9 mouse cellular contexts compared by ENCODE assay signal in genomic region chr4:70220277-70221180, GRCm38 (mm10).
DNase-seq lines count a peak whose midpoint lies in the region; ATAC-seq lines count a peak whose summit lies in the region.
"Had no signal": no experiment of that assay in that cellular context is flagged by ENCODE, and none has a peak within 500 bp of the region (broad histone marks: within the 10 kb centered on the region; RNA-seq: fewer than 3 reads in every experiment).

No protein-coding gene starts in this region.

- H3K4me3 ChIP-seq in heart, embryonic 11.5 days (ENCODE audit: low read depth, low read length), result no peak overlapping the region
- H3K4me3 ChIP-seq in kidney, embryonic 15.5 days (replicated peaks), result no peak overlapping the region
- no peak overlapping the region for H3K4me3 ChIP-seq in lung, embryonic 16.5 days (ENCODE audit: low read length)
- H3K4me3 ChIP-seq: neural tube, embryonic 12.5 days had no signal

- DNase-seq in heart, adult 18-20 months, result peak; percentile 76 to 85
- DNase-seq in adipocyte (ENCODE audit: low spot score), result peak; percentile 62
- peak; percentile 68 for DNase-seq in gastrocnemius, postnatal 25 days
- no peak for DNase-seq in yolk sac, embryonic 10.5 days (ENCODE audit: low spot score)
- DNase-seq in embryo, embryonic 10 days (ENCODE audit: low spot score), result no peak

- 0 out of 2 replicates have a peak, but pooled peaks cover 5% of the 10 kb centered on the region for H3K36me3 ChIP-seq in heart, embryonic 11.5 days (ENCODE audit: control insufficient read depth, insufficient read depth, low read length)
- H3K36me3 ChIP-seq in kidney, embryonic 15.5 days, result peaks cover 40% of the 10 kb centered on the region
- H3K36me3 ChIP-seq in lung, embryonic 16.5 days (ENCODE audit: control insufficient read depth, insufficient read depth, low read length), result peaks cover 10% of the 10 kb centered on the region; the same call in 1 of the 2 replicates

- H3K4me2 ChIP-seq in heart, embryonic 11.5 days, result no peak overlapping the region
- no peak overlapping the region for H3K4me2 ChIP-seq in kidney, embryonic 15.5 days
- no peak overlapping the region for H3K4me2 ChIP-seq in lung, embryonic 16.5 days (ENCODE audit: low read depth, low read length)
- H3K4me2 ChIP-seq: neural tube, embryonic 12.5 days had no signal

- H3K27me3 ChIP-seq in heart, embryonic 11.5 days (ENCODE audit: control insufficient read depth, insufficient read depth, low read length), result no peaks in the 10 kb centered on the region
- no peaks in the 10 kb centered on the region for H3K27me3 ChIP-seq in kidney, embryonic 15.5 days
- no peaks in the 10 kb centered on the region for H3K27me3 ChIP-seq in lung, embryonic 16.5 days (ENCODE audit: control insufficient read depth, insufficient read depth, low read depth, low read length)
- H3K27me3 ChIP-seq: neural tube, embryonic 12.5 days had no signal

- H3K9me3 ChIP-seq in heart, embryonic 11.5 days (replicated peaks; ENCODE audit: control insufficient read depth, low read length), result no peaks in the 10 kb centered on the region
- H3K9me3 ChIP-seq in kidney, embryonic 15.5 days (replicated peaks), result no peaks in the 10 kb centered on the region
- no peaks in the 10 kb centered on the region for H3K9me3 ChIP-seq in lung, embryonic 16.5 days (ENCODE audit: control insufficient read depth, low read length)
- H3K9me3 ChIP-seq: neural tube, embryonic 12.5 days had no signal

- H3K27ac ChIP-seq in heart, embryonic 11.5 days (ENCODE audit: low read depth, low read length), result no peak overlapping the region
- H3K27ac ChIP-seq in kidney, embryonic 15.5 days, result peak overlapping the region; percentile 64
- peak overlapping the region; percentile 38 for H3K27ac ChIP-seq in lung, embryonic 16.5 days (ENCODE audit: low read length)
- H3K27ac ChIP-seq: neural tube, embryonic 12.5 days had no signal

- no peak overlapping the region for H3K9ac ChIP-seq in heart, embryonic 11.5 days (ENCODE audit: low read depth, low read length)
- H3K9ac ChIP-seq in kidney, embryonic 15.5 days, result no peak overlapping the region
- H3K9ac ChIP-seq in lung, embryonic 16.5 days (ENCODE audit: low read length), result no peak overlapping the region
- H3K9ac ChIP-seq: neural tube, embryonic 12.5 days had no signal

- ATAC-seq in heart, embryonic 11.5 days (replicated peaks; ENCODE audit: insufficient number of reproducible peaks, low FRiP score, low TSS enrichment), result no peak
- peak; percentile 71 for ATAC-seq in kidney, embryonic 15.5 days (replicated peaks; ENCODE audit: low FRiP score)
- ATAC-seq in lung, embryonic 16.5 days (ENCODE audit: low read depth), result peak; percentile 59

- H3K4me1 ChIP-seq in heart, embryonic 11.5 days (ENCODE audit: control insufficient read depth, insufficient read depth, low read length), result no peaks in the 10 kb centered on the region
- H3K4me1 ChIP-seq in kidney, embryonic 15.5 days, result peaks cover 28% of the 10 kb centered on the region
- H3K4me1 ChIP-seq in lung, embryonic 16.5 days (replicated peaks; ENCODE audit: control insufficient read depth, insufficient read depth, low read length), result peaks cover 8% of the 10 kb centered on the region
- H3K4me1 ChIP-seq: neural tube, embryonic 12.5 days had no signal

- WGBS in heart, embryonic 11.5 days (ENCODE audit: insufficient replicate concordance), result 65% methylated on average over 10 of the region's 10 CpGs
- WGBS in kidney, embryonic 15.5 days, result 48% methylated on average over 9 of the region's 10 CpGs
- WGBS in lung, embryonic 16.5 days, result 61% methylated on average over 10 of the region's 10 CpGs

Comparison
In these comparisons a context has a peak if more than half of its experiments do, and no peak if none do; other contexts are left out.
1. DNase-seq: peak in heart, adult 18-20 months (2 of 2), adipocyte (single experiment) and gastrocnemius, postnatal 25 days (single experiment); none in yolk sac, embryonic 10.5 days (single experiment) and embryo, embryonic 10 days (single experiment).